Mouse (Mus musculus) embryonic facial prominence, embryonic 15.5 days (tissue): Measurements from ENCODE around the gene Defb21. TPM values are rescaled to one million over a fixed set of nuclear protein-coding genes. Genes with fewer than 3 reads are reported as not detected.

Experiments
- ATAC-seq: fragments of 200-750 bp; cut with Nextera tagmentation; 2 replicates; pipeline ENCODE4 v1.8.0; 2017; ENCODE audit warnings: low read depth, moderate TSS enrichment; ENCODE audit not compliant: insufficient number of reproducible peaks, low FRiP score, low TSS enrichment
- H3K27ac ChIP-seq: fragments of 300-500 bp; sonication (generic); replicated peaks from 2 replicates; pipeline ENCODE4 v1.5.1; 2015; ENCODE audit warnings: mild to moderate bottlenecking, inconsistent platforms
- H3K27me3 ChIP-seq: fragments of 300-500 bp; sonication (generic); 2 replicates; pipeline ENCODE4 v1.6.1; 2015; ENCODE audit warnings: inconsistent platforms
- H3K36me3 ChIP-seq: fragments of 300-500 bp; sonication (generic); 2 replicates; pipeline ENCODE4 v1.6.1; 2015; ENCODE audit warnings: mild to moderate bottlenecking, inconsistent platforms
- H3K4me1 ChIP-seq: fragments of 300-500 bp; sonication (generic); 2 replicates; pipeline ENCODE4 v1.6.1; 2015; ENCODE audit warnings: inconsistent platforms
- H3K4me2 ChIP-seq: fragments of 300-500 bp; sonication (generic); replicated peaks from 2 replicates; pipeline ENCODE4 v1.6.1; 2015; ENCODE audit warnings: mild to moderate bottlenecking, inconsistent platforms
- H3K4me3 ChIP-seq: fragments of 300-500 bp; sonication (generic); replicated peaks from 2 replicates; pipeline ENCODE4 v1.5.1; 2015; ENCODE audit warnings: mild to moderate bottlenecking, inconsistent platforms
- H3K9ac ChIP-seq: fragments of 300-500 bp; sonication (generic); 2 replicates; pipeline ENCODE4 v1.6.1; 2015; ENCODE audit warnings: inconsistent platforms
- H3K9me3 ChIP-seq: fragments of 300-500 bp; sonication (generic); replicated peaks from 2 replicates; pipeline ENCODE4 v1.6.1; 2016; ENCODE audit warnings: inconsistent platforms
- WGBS: fragments of 180-500 bp; shearing (Covaris S2); methylation state at CpG from one replicate; pipeline ENCODE4 v1.1.7; 2015; 5-methylcytosine and 5-hydroxymethylcytosine counted together
- polyA plus RNA-seq: library from polyadenylated mRNA; unstranded; fragments of >200 nt; fragmentation: Nextera tagmentation; extraction: Ambion mirVana; gene quantifications from 2 replicates; pipeline ENCODE4 v1.2.1, GENCODE M21; 2015

The Defb21 gene
- not detected in 2 replicates for polyA plus RNA-seq

DNA sequence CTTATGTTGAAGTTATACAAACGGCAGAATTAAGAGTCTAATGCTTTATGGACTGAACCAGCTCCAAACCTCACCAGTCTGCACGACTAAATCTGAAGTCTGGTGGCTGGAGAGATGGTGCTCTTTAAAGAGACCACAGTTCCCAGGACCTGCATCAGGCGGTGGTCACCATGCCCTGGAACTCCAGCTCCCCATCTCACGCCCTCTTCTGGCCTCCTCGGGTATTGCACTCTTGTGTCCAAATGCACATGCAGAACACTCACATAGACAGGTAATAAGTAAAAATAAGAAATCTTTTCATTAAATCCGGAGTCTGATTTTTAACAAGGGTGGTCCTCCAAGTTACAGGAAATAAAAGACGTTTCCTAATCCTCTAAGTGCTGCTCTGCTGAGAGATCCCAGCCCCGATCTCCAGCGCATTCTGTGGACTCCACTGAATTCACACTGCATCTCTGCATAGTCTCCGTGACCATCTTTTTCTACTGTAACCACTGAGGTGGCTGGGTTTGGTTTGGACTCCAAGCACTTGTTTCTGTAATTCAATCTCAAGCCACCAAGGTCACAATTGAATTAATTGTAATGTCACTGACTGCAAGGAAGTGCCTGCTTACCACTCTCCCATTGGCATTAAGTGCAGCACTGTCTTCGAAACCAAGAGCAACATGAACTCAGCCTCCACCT is at the start of gene Defb21:
Gene Defb21, plus strand, starts transcription at position 631 of the 681 bp plus-strand sequence.
- Histone ChIP-seq H3K9ac (no peak within 1 kb of the TSS), H3K4me3 (no peak within 1 kb of the TSS), H3K36me3 (no peaks in the 10 kb centered on the region), H3K27me3 (no peaks in the 10 kb centered on the region), H3K4me2 (no peak within 1 kb of the TSS), H3K27ac (no peak within 1 kb of the TSS), H3K9me3 (no peaks in the 10 kb centered on the region), H3K4me1 (no peaks in the 10 kb centered on the region)
- ATAC-seq = no peak
- 64% methylated on average over 11 of the region's 11 CpGs for WGBS

DNA sequence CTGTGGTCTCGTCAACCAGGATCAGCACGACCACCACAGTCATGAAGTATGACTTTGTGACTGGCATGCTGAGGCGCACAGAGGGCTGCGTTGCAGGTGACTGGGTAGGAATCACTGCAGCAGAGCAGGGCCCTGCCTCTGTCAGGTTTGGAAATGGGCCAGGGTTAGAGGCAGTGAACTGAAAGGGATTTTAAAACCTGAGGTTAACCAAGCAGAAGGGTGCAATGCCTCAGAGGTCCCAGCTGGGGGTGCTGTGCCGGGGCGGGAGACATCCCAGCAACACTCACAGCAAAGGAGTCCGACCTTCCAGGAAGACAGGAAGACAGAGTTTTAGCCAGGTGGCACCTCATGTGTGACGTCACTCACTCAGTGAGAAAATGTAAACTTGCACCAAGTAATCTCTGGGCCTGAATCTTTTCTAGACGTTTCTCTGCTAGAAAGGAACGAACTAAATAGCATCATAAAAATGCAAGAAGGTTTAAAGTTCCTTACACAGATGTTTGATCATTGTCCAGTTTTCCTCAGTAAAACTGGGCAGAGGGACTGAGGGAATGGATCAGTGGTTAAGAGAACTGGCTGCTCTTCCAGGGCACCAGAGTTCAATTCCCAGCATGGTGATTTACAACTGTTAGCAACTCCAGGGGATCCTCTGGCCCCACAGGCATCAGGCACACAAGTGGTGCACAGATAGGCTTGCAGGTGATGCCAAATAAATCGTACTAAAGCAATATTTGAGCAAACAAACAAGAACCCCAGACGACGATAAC is 32.4 kb upstream of the Defb21 start, which contains the start of gene Defb29:
Gene Defb29, minus strand, starts transcription at position 155 of the 767 bp plus-strand sequence.
- no peak for ATAC-seq
- Histone ChIP-seq H3K4me1 (no peaks in the 10 kb centered on the region), H3K36me3 (no peaks in the 10 kb centered on the region), H3K9ac (no peak within 1 kb of the TSS), H3K27ac (no peak within 1 kb of the TSS), H3K9me3 (no peaks in the 10 kb centered on the region), H3K4me3 (no peak within 1 kb of the TSS), H3K4me2 (no peak within 1 kb of the TSS), H3K27me3 (no peaks in the 10 kb centered on the region)
- 48% methylated on average over 13 of the region's 13 CpGs for WGBS

DNA sequence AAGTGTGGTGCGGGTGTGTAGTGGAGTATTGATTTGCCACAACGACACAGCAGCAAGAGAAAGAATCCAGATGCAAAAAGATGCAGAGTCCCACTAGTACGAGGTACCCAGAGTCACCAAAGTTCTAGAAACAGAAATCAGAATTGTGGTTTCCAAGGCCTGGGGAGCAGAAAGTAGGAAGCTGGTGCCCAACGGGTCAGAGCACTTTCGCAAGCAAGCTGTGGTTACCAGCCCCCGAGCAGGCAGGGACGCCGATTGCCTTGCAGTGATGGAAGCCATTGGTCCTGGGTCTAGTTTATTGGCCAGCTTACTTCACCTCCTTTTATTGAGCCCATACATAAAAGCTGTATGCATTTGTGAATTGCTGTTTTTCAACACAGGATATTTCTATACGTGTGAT is 30.6 kb upstream of the Defb21 start:
- no peak for ATAC-seq
- H3K27me3 ChIP-seq = no peaks in the 10 kb centered on the region
- no peaks in the 10 kb centered on the region for H3K36me3 ChIP-seq
- no peaks in the 10 kb centered on the region for H3K4me1 ChIP-seq
- H3K9ac ChIP-seq = no peak overlapping the region
- H3K4me3 ChIP-seq = no peak overlapping the region
- 76% methylated on average over 9 of the region's 9 CpGs for WGBS
- no peak overlapping the region for H3K27ac ChIP-seq
- no peaks in the 10 kb centered on the region for H3K9me3 ChIP-seq
- H3K4me2 ChIP-seq = no peak overlapping the region

DNA sequence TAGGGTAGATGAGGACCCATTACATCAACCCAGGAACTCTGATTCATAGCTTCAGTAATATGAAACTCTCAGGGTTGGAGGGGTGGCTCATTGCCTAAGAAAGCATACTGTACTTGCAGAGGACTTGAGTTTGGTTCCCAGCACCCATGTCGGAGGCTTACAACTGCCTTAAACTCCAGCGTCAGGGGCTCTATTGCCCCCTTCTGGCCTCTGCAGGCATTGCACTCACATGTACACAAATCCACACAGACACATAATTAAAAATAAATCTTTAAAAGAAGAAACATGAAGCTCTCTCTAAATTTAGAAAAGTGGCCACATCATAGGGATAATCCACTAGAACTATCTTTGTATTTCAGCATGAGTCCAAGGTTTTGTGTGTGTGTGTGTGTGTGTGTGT is 29.6 kb upstream of the Defb21 start:
- Histone ChIP-seq H3K9me3 (no peaks in the 10 kb centered on the region), H3K9ac (no peak overlapping the region), H3K27ac (no peak overlapping the region), H3K4me2 (no peak overlapping the region), H3K36me3 (no peaks in the 10 kb centered on the region), H3K27me3 (no peaks in the 10 kb centered on the region), H3K4me1 (no peaks in the 10 kb centered on the region), H3K4me3 (no peak overlapping the region)
- no peak for ATAC-seq
- WGBS = 79% methylated on average over 2 of the region's 2 CpGs

DNA sequence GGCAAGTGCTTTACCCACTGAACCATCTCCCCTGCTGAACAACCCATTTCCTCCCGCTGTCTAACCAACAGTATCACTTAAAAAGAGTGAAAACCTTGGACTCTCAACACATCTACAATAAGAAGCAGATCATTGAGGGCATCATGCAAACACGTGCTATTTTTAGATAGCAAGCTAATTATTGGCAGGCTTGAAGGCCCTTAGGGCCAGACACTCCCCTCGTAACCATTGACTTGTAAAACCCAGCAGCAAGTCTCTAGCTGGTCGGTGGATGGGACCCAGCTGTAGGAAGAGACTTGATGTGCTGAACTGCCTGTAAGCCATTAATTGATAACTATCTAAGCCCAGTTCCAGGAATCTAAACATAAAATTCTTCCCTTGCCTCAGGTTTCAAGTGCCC is 29.1 kb upstream of the Defb21 start:
- WGBS = 67% methylated on average over 4 of the region's 4 CpGs
- ATAC-seq = no peak

DNA sequence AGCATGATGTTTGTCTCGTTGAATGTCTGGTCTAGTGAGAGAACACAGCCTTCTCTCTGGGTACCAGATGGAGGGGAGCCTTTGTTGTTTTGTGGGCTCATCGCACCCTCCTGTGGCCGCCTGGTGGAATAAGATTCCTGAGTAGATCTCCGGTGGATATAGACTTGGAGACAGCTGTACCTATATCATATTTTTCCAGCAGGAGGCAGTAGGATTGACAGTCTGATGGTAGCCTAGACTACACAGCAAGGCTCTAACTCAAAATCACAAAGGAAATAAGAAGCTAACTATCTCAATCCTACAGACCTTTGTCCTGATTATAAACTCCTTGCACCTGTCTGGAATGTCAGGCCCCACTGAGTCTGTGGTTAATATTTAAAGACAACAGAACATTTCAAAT is 27.9 kb upstream of the Defb21 start:
- H3K36me3 ChIP-seq = no peaks in the 10 kb centered on the region
- no peaks in the 10 kb centered on the region for H3K4me1 ChIP-seq
- no peaks in the 10 kb centered on the region for H3K9me3 ChIP-seq
- no peak overlapping the region for H3K4me2 ChIP-seq
- ATAC-seq = no peak
- no peaks in the 10 kb centered on the region for H3K27me3 ChIP-seq
- H3K4me3 ChIP-seq = no peak overlapping the region
- no peak overlapping the region for H3K9ac ChIP-seq
- WGBS = 8% methylated on average over 4 of the region's 4 CpGs
- no peak overlapping the region for H3K27ac ChIP-seq

More for the DNA sequence above, 29.1 kb upstream of the Defb21 start:
- Histone ChIP-seq H3K9ac (no peak overlapping the region), H3K4me2 (no peak overlapping the region), H3K4me1 (no peaks in the 10 kb centered on the region), H3K27ac (no peak overlapping the region), H3K36me3 (no peaks in the 10 kb centered on the region), H3K9me3 (no peaks in the 10 kb centered on the region), H3K4me3 (no peak overlapping the region), H3K27me3 (no peaks in the 10 kb centered on the region)

DNA sequence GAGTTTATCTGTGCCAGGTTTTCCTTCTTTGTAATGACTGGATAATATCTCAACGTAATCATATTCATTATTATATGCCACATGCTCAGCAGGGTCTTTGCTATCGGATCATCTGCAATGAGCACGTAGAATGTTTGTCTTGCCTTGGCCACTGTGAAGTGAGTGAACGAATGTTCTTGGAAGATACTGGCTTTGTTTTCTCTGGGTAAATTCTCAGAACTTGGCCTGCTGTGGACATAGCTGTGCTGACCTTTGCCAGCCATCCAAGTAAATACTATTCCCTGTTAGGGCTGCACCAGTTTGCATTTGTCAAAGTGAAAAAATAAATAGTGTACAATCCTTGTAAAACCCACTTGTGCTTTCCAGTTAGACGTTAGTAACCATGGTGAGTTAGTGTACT is 24.4 kb upstream of the Defb21 start:
- Histone ChIP-seq H3K4me3 (no peak overlapping the region), H3K27ac (no peak overlapping the region), H3K36me3 (no peaks in the 10 kb centered on the region), H3K4me2 (no peak overlapping the region), H3K27me3 (no peaks in the 10 kb centered on the region), H3K4me1 (no peaks in the 10 kb centered on the region), H3K9ac (no peak overlapping the region), H3K9me3 (no peaks in the 10 kb centered on the region)
- ATAC-seq = no peak
- 71% methylated on average over 5 of the region's 5 CpGs for WGBS

DNA sequence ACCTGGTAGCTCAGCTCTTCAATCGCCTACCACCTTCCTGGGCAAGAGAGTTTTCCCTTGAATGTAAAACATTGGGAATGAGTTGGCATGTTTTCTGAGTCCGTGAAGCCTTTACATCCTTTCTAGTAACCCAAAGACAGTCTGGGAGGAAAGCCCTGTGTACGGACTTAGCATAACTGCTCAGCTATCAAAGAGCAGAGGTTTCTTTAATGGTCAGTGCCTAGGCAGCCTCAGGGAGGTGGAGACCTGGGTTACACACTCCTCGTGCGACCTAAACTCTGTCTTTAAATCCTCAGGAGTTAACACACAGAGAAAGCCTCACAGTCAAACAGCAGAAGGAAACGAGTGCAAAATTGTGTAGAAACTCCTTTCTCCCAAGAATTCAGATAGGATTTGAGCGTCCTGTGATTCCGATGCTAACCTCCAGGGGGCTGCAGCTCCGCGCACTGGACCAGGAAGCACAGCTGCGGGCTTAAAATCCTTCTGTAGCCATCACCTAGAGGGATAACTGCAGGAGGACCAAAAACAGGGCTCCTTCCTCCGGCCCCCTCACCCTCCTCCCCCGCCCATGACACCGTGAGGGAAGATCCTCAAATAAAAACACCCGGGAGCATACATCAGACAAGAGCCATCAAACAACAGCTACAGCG is 18.6 kb upstream of the Defb21 start:
- Histone ChIP-seq H3K9ac (no peak overlapping the region), H3K4me3 (no peak overlapping the region), H3K9me3 (no peaks in the 10 kb centered on the region), H3K27me3 (no peaks in the 10 kb centered on the region), H3K36me3 (no peaks in the 10 kb centered on the region), H3K27ac (no peak overlapping the region), H3K4me1 (no peaks in the 10 kb centered on the region), H3K4me2 (peak overlapping the region; percentile 40)
- WGBS = 12% methylated on average over 16 of the region's 16 CpGs
- ATAC-seq = no peak

DNA sequence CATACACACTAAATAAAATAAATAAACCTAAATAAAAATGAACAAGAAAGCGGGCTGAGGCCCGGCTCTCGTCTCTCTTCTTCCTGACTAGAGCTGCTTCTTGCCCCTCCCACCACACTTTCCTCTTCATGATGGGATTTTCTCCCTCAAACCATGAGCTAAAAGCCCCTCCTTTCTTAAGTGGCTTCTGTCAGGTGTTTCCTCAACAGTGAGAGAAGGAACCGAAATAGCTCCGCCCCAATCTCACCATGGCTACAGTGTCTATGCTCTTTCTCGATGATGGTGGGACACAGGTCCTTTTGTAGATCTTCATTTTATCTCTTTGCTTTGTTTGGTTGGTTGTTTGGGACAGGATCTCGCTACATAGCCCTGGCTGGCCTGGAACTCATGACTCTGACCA is 15.9 kb upstream of the Defb21 start:
- H3K4me2 ChIP-seq = no peak overlapping the region
- H3K9ac ChIP-seq = no peak overlapping the region
- H3K4me1 ChIP-seq = no peaks in the 10 kb centered on the region
- H3K36me3 ChIP-seq = no peaks in the 10 kb centered on the region
- ATAC-seq = no peak
- H3K4me3 ChIP-seq = no peak overlapping the region
- no peaks in the 10 kb centered on the region for H3K27me3 ChIP-seq
- no peaks in the 10 kb centered on the region for H3K9me3 ChIP-seq
- WGBS = 78% methylated on average over 7 of the region's 7 CpGs
- no peak overlapping the region for H3K27ac ChIP-seq

DNA sequence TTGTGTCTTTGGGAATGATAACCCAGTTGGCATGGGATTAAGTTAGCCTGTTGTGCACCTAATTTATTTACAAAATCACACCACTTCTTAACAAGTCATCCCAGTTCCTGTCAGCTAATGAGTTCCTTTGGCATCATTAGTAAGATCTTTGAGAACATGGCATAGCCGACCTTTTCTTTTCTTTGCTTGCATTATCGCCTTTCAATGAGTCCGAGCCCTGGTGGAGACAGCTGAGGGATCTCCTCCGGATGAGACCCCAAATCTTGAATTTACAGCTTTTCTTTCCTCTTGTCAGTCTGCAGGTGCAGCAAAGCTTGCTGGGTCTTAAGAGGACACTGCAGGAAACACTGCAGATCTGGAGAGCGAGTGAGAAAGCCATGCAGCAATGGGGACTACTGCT is 3.5 kb upstream of the Defb21 start, which contains the start of gene Gm17416:
Gene Gm17416, plus strand, starts transcription at position 301 of the 400 bp plus-strand sequence.
- Histone ChIP-seq H3K4me1 (no peaks in the 10 kb centered on the region), H3K4me2 (no peak within 1 kb of the TSS), H3K27ac (no peak within 1 kb of the TSS), H3K4me3 (no peak within 1 kb of the TSS), H3K36me3 (no peaks in the 10 kb centered on the region), H3K9me3 (no peaks in the 10 kb centered on the region), H3K27me3 (no peaks in the 10 kb centered on the region), H3K9ac (no peak within 1 kb of the TSS)
- no peak for ATAC-seq
- WGBS = 88% methylated on average over 5 of the region's 5 CpGs

DNA sequence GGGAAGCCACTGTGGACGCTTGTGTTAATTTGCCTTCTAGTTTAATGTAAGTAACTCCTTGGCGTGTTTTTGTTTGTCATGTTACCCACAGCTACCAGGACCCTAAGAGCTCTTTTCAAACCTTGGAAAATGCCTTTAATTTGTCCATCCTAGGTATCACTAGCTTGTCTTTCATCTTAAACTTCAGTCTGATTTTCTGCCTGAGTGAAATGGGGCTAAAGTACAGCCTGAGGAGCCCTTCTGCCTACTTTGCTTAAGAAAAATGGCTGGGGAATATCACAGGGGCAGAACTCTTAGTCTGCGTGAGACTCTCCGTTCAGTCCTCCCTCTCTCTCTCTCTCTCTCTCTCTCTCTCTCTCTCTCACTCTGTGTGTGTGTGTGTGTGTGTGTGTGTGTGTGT is 2.7 kb upstream of the Defb21 start:
- ATAC-seq = no peak
- Histone ChIP-seq H3K4me1 (no peaks in the 10 kb centered on the region), H3K9ac (no peak overlapping the region), H3K27me3 (no peaks in the 10 kb centered on the region), H3K4me2 (no peak overlapping the region), H3K4me3 (no peak overlapping the region), H3K27ac (no peak overlapping the region), H3K9me3 (no peaks in the 10 kb centered on the region), H3K36me3 (no peaks in the 10 kb centered on the region)
- WGBS = 79% methylated on average over 4 of the region's 4 CpGs
